16 mouse cellular contexts compared by ENCODE assay signal in the genomic region with DNA sequence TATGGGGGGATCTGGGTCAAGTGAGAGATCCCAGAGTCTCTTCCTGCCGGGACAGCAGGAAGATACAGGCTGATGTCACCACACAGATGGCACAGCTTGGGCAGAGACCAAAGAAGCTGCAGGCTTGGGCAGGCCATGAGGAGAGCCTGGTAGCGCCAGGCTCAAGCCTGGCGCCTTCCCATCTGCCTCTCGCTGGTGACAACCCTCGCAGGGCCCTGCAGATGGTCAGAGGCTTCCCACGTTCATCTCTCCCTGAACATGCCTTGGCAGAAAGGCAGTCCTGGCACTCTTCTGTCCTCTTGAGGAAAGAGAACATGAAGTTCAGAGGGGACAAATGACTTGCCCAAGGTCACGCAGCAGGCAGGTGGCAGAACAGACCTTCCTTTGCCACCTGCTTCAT. TPM values are rescaled to one million over a fixed set of nuclear protein-coding genes. Genes with fewer than 3 reads are reported as not detected.
A peak's percentile ranks its signal among the peaks of the same experiment; 100 is the strongest.
DNase-seq lines count a peak whose midpoint lies in the region; ATAC-seq and TF ChIP-seq lines count a peak whose summit lies in the region.
"Had no signal": no experiment of that assay in that cellular context is flagged by ENCODE, and none has a peak within 500 bp of the region (broad histone marks: within the 10 kb centered on the region; RNA-seq: fewer than 3 reads in every experiment).

No protein-coding gene starts in this region.

- no peak for TF ChIP-seq CTCF in brain, embryonic 14.5 days (IDR thresholded peaks at IDR 0.05; ENCODE audit: borderline replicate concordance, extremely low read depth, insufficient read depth, insufficient read length)
- TF ChIP-seq CTCF in liver, postnatal 0 days (IDR thresholded peaks at IDR 0.05; ENCODE audit: low read depth), result no peak

- peaks cover 18% of the 10 kb centered on the region for H3K4me1 ChIP-seq in hindbrain, embryonic 16.5 days (ENCODE audit: control insufficient read depth, insufficient read depth, low read depth, low read length)
- H3K4me1 ChIP-seq in liver, postnatal 0 days (ENCODE audit: insufficient read depth), result no peaks in the 10 kb centered on the region
- H3K4me1 ChIP-seq: heart, embryonic 13.5 days had no signal

- no peak for TF ChIP-seq POLR2A in brain, embryonic 14.5 days (IDR thresholded peaks at IDR 0.05; ENCODE audit: borderline replicate concordance, extremely low read depth, insufficient read depth, insufficient read length, poor library complexity, severe bottlenecking)

- no peaks in the 10 kb centered on the region for H3K9me3 ChIP-seq in hindbrain, embryonic 16.5 days (ENCODE audit: control insufficient read depth, low read length)
- H3K9me3 ChIP-seq in liver, postnatal 0 days (ENCODE audit: low read length), result no peaks in the 10 kb centered on the region
- H3K9me3 ChIP-seq: heart, embryonic 13.5 days; midbrain, embryonic 13.5 days; neural tube, embryonic 12.5 days had no signal

- TF ChIP-seq EP300 in liver, postnatal 0 days (IDR thresholded peaks at IDR 0.05; ENCODE audit: low read depth), result no peak

- peak; percentile 17 to 47 for DNase-seq in frontal cortex, adult 2 months (ENCODE audit: extremely low spot score in 1 of 2, low spot score in 1 of 2)
- DNase-seq in frontal cortex, postnatal 14 days (ENCODE audit: low spot score in 2 of 2), result no peak
- peak; percentile 68 for DNase-seq in brain, embryonic 14.5 days (ENCODE audit: low read depth)
- peak; percentile 98 for DNase-seq in cerebellum, adult 9-11 months
- no peak for DNase-seq in neural tube, embryonic 10.5 days (ENCODE audit: extremely low spot score, low spot score)
- no peak for DNase-seq in liver, postnatal 0 days
- DNase-seq in kidney, adult 11 months, result no peak
- DNase-seq: gastrocnemius, postnatal 36 days; lung, postnatal 36 days had no signal

- no peak overlapping the region for H3K9ac ChIP-seq in hindbrain, embryonic 16.5 days (ENCODE audit: low read depth, low read length)
- H3K9ac ChIP-seq in liver, postnatal 0 days (replicated peaks), result no peak overlapping the region
- H3K9ac ChIP-seq: heart, embryonic 13.5 days; liver, embryonic 14.5 days; midbrain, embryonic 13.5 days; neural tube, embryonic 12.5 days had no signal

- ATAC-seq in hindbrain, embryonic 16.5 days, result peak; percentile 43
- ATAC-seq in liver, postnatal 0 days, result no peak
- ATAC-seq: midbrain, embryonic 13.5 days had no signal

- peaks cover 4% of the 10 kb centered on the region; the same call in 1 of the 2 replicates for H3K36me3 ChIP-seq in hindbrain, embryonic 16.5 days (ENCODE audit: control insufficient read depth, insufficient read depth, low read length)
- no peaks in the 10 kb centered on the region for H3K36me3 ChIP-seq in liver, postnatal 0 days (replicated peaks; ENCODE audit: insufficient read depth, low read length)
- H3K36me3 ChIP-seq: G1E had no signal

- H3K4me3 ChIP-seq in hindbrain, embryonic 16.5 days (ENCODE audit: low read length), result no peak overlapping the region
- no peak overlapping the region for H3K4me3 ChIP-seq in liver, postnatal 0 days (ENCODE audit: low read depth, low read length)
- H3K4me3 ChIP-seq: heart, embryonic 13.5 days; midbrain, embryonic 13.5 days; neural tube, embryonic 12.5 days had no signal

- H3K4me2 ChIP-seq in hindbrain, embryonic 16.5 days (ENCODE audit: low read length), result no peak overlapping the region
- no peak overlapping the region for H3K4me2 ChIP-seq in liver, postnatal 0 days (ENCODE audit: low read depth, low read length)
- H3K4me2 ChIP-seq: heart, embryonic 13.5 days; midbrain, embryonic 13.5 days; neural tube, embryonic 12.5 days had no signal

- H3K27me3 ChIP-seq in hindbrain, embryonic 16.5 days (replicated peaks; ENCODE audit: control insufficient read depth, insufficient read depth, low read length), result no peaks in the 10 kb centered on the region
- H3K27me3 ChIP-seq in liver, postnatal 0 days (ENCODE audit: insufficient read depth, low read length), result no peaks in the 10 kb centered on the region
- H3K27me3 ChIP-seq: heart, embryonic 13.5 days; midbrain, embryonic 13.5 days; neural tube, embryonic 12.5 days had no signal

- H3K27ac ChIP-seq in hindbrain, embryonic 16.5 days (ENCODE audit: low read depth, low read length), result no peak overlapping the region
- no peak overlapping the region for H3K27ac ChIP-seq in liver, postnatal 0 days (ENCODE audit: low read depth)
- H3K27ac ChIP-seq: heart, embryonic 13.5 days; kidney, postnatal 0 days; liver, embryonic 14.5 days; midbrain, embryonic 13.5 days; neural tube, embryonic 12.5 days had no signal

- 59% methylated on average over 7 of the region's 7 CpGs for WGBS in hindbrain, embryonic 16.5 days
- 76% methylated on average over 7 of the region's 7 CpGs for WGBS in liver, postnatal 0 days (ENCODE audit: insufficient replicate concordance)

RNA-seq across cellular contexts. Expression of a gene that starts 34.3 kb away (rescaled TPM):
- 31.9 and 34.2 TPM in 2 replicates for polyA plus RNA-seq in frontal cortex, adult 2 months (2012; rRNA removed)
- polyA plus RNA-seq in brain, embryonic 14.5 days (2012; rRNA removed), result 203 and 210 TPM in 2 replicates
- 2.4 and 6.6 TPM in 2 replicates for polyA plus RNA-seq in hindbrain, embryonic 16.5 days (2015; fragmentation: Nextera tagmentation; extraction: Ambion mirVana)
- polyA plus RNA-seq in liver, postnatal 0 days (2015; fragmentation: Nextera tagmentation; extraction: Ambion mirVana), result 0.12 TPM in 1 of 2 replicates, not detected in the other
- polyA plus RNA-seq: G1E had no signal

Comparison
In these comparisons a context has a peak if more than half of its experiments do, and no peak if none do; other contexts are left out.
1. DNase-seq: peak in frontal cortex, adult 2 months (2 of 2), brain, embryonic 14.5 days (single experiment) and cerebellum, adult 9-11 months (single experiment); none in frontal cortex, postnatal 14 days (0 of 2), neural tube, embryonic 10.5 days (single experiment), liver, postnatal 0 days (single experiment) and kidney, adult 11 months (single experiment).